Mouse (Mus musculus) cerebellum, adult 2 months (tissue): ENCODE measurements at regions not wholly inside any gene's neighbourhood (a gene's known extent, or its start where the extent isn't known, plus 50 kb on each side); places are given as distances from the start of the nearest gene placed in this dataset.

ENCODE experiments used
- DNase-seq, 2 experiments: peaks; one replicate each; pipeline ENCODE4 v3.0.0; 2021
- H3K27ac ChIP-seq: fragments of 200-500 bp; 2 replicates; pipeline ENCODE4 v1.5.1; 2012; ENCODE audit warnings: low read length, control low read depth, inconsistent platforms; ENCODE audit not compliant: insufficient read depth
- H3K27me3 ChIP-seq: fragments of 200-500 bp; 2 replicates; pipeline ENCODE4 v1.6.1; 2012; ENCODE audit warnings: inconsistent platforms, mild to moderate bottlenecking, low read length, moderate library complexity; ENCODE audit not compliant: control insufficient read depth, insufficient read depth
- H3K4me1 ChIP-seq: fragments of 200-500 bp; 2 replicates; pipeline ENCODE4 v1.6.1; 2011; ENCODE audit warnings: low read length; ENCODE audit not compliant: control insufficient read depth, insufficient read depth
- H3K4me3 ChIP-seq: fragments of 200-500 bp; replicated peaks from 2 replicates; pipeline ENCODE3; 2011; ENCODE audit warnings: mild to moderate bottlenecking, low read depth, low read length, control low read depth; ENCODE audit not compliant: insufficient read depth
- CTCF ChIP-seq: fragments of 200-500 bp; IDR thresholded peaks from 2 replicates; pipeline ENCODE4 v1.5.1; 2011; ENCODE audit warnings: low read depth, mild to moderate bottlenecking, control low read depth, low read length, moderate library complexity, borderline replicate concordance; ENCODE audit not compliant: insufficient read depth
- POLR2A ChIP-seq: fragments of 200-500 bp; IDR thresholded peaks from 2 replicates; pipeline ENCODE4 v1.6.1; 2011; ENCODE audit warnings: low read length, control low read depth, borderline replicate concordance; ENCODE audit not compliant: insufficient read depth
- WGBS: fragments of 180-500 bp; shearing (Covaris S2); methylation state at CpG from one replicate; pipeline ENCODE4 v1.1.7; 2018; 5-methylcytosine and 5-hydroxymethylcytosine counted together

- DNase-seq, result no peak
- 32% methylated on average over 6 of the region's 6 CpGs for WGBS
- Histone ChIP-seq H3K4me1 (no peaks in the 10 kb centered on the region), H3K4me3 (no peak overlapping the region), H3K27ac (no peak overlapping the region), H3K27me3 (no peaks in the 10 kb centered on the region)
- TF ChIP-seq POLR2A, result no peak
- TF ChIP-seq CTCF, result no peak
Observed at GRCm38 (mm10) chr17:7666781-7667398, 160.2 kb downstream of the Fndc1 start.

- no peaks in the 10 kb centered on the region for H3K27me3 ChIP-seq
- TF ChIP-seq POLR2A (no peak), CTCF (no peak)
- no peak overlapping the region for H3K27ac ChIP-seq
- 82% methylated on average over 5 of the region's 5 CpGs for WGBS
- H3K4me1 ChIP-seq, result no peaks in the 10 kb centered on the region
- DNase-seq, result no peak
- no peak overlapping the region for H3K4me3 ChIP-seq
Observed at GRCm38 (mm10) chr17:7666207-7666606, 160.9 kb downstream of the Fndc1 start.

GRCm38 (mm10) chr17:7665686-7666085, 161.4 kb downstream of the Fndc1 start:
- Histone ChIP-seq H3K27me3 (no peaks in the 10 kb centered on the region), H3K4me3 (no peak overlapping the region), H3K27ac (no peak overlapping the region), H3K4me1 (no peaks in the 10 kb centered on the region)
- 84% methylated on average over 3 of the region's 3 CpGs for WGBS
- TF ChIP-seq CTCF (no peak), POLR2A (no peak)
- DNase-seq, result no peak

GRCm38 (mm10) chr17:7663896-7664880, 162.9 kb downstream of the Fndc1 start:
- Histone ChIP-seq H3K4me3 (no peak overlapping the region), H3K27me3 (no peaks in the 10 kb centered on the region), H3K4me1 (no peaks in the 10 kb centered on the region), H3K27ac (no peak overlapping the region; the same call in 1 of the 2 replicates)
- no peak for DNase-seq
- no peak for TF ChIP-seq CTCF
- TF ChIP-seq POLR2A, result no peak
- WGBS, result 52% methylated on average over 7 of the region's 7 CpGs

- TF ChIP-seq POLR2A (no peak), CTCF (no peak)
- H3K4me1 ChIP-seq, result no peaks in the 10 kb centered on the region
- H3K27me3 ChIP-seq, result no peaks in the 10 kb centered on the region
- WGBS, result 73% methylated on average over 1 of the region's 1 CpGs
- H3K27ac ChIP-seq, result no peak overlapping the region
- H3K4me3 ChIP-seq, result no peak overlapping the region
- no peak for DNase-seq
Observed at GRCm38 (mm10) chr17:7656503-7656902, 170.6 kb downstream of the Fndc1 start.

- no peak for DNase-seq
- H3K4me3 ChIP-seq, result no peak overlapping the region
- H3K4me1 ChIP-seq, result no peaks in the 10 kb centered on the region
- 86% methylated on average over 6 of the region's 6 CpGs for WGBS
- TF ChIP-seq CTCF, result no peak
- no peak for TF ChIP-seq POLR2A
- H3K27ac ChIP-seq, result no peak overlapping the region
- H3K27me3 ChIP-seq, result no peaks in the 10 kb centered on the region
Observed at GRCm38 (mm10) chr17:7655966-7656365, 171.1 kb downstream of the Fndc1 start.

GRCm38 (mm10) chr17:7654064-7654564, 173.0 kb downstream of the Fndc1 start:
- WGBS, result 59% methylated on average over 7 of the region's 7 CpGs
- Histone ChIP-seq H3K4me3 (no peak overlapping the region), H3K27me3 (no peaks in the 10 kb centered on the region), H3K4me1 (no peaks in the 10 kb centered on the region), H3K27ac (no peak overlapping the region)
- TF ChIP-seq CTCF (no peak), POLR2A (no peak)
- no peak for DNase-seq

- no peaks in the 10 kb centered on the region for H3K27me3 ChIP-seq
- no peak for TF ChIP-seq POLR2A
- no peak for TF ChIP-seq CTCF
- no peak overlapping the region for H3K4me3 ChIP-seq
- WGBS, result 67% methylated on average over 1 of the region's 1 CpGs
- H3K27ac ChIP-seq, result no peak overlapping the region
- DNase-seq, result no peak
- no peaks in the 10 kb centered on the region for H3K4me1 ChIP-seq
Observed at GRCm38 (mm10) chr17:7652037-7652436, 175.1 kb downstream of the Fndc1 start.
